Mouse (Mus musculus) adrenal gland, postnatal 36 days (tissue): ENCODE data around the gene Slc25a23. TPM values are rescaled to one million over a fixed set of nuclear protein-coding genes. Genes with fewer than 3 reads are reported as not detected.
A peak's percentile ranks its signal among the peaks of the same experiment; 100 is the strongest.

Experiments used
- DNase-seq, 2 experiments: peaks; one replicate each; pipeline ENCODE4 v3.0.0; 2021; ENCODE audit warnings: mixed read lengths in 1 of 2
- total RNA-seq, 2 experiments: library from RNA; stranded (reverse); gene quantifications; 2 replicates each; pipeline ENCODE4 v1.2.3; 2021

The Slc25a23 gene
- total RNA-seq, 2 experiments from 2014 or later = 76.6 to 80.3 TPM

DNA sequence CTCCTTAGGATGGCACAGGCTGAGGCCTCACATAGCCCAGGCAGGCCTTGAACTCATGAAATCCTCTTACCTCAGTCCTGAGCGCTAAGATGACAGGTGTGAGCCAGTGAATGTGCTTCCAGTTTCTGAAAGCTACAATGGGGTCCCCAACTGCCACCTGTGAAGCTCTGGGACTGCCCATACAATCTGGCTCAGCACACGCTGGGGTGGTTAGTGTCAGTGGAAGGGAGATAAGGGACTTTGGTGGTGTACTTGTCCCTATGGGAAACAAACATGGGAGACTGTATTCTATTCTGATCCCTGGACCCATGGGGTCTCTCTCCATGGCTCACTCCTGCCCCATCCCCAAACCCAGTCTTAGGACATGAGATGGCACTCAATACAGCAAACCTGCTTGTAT lies 40.0 kb downstream of the Slc25a23 start:
- DNase-seq = no peak

DNA sequence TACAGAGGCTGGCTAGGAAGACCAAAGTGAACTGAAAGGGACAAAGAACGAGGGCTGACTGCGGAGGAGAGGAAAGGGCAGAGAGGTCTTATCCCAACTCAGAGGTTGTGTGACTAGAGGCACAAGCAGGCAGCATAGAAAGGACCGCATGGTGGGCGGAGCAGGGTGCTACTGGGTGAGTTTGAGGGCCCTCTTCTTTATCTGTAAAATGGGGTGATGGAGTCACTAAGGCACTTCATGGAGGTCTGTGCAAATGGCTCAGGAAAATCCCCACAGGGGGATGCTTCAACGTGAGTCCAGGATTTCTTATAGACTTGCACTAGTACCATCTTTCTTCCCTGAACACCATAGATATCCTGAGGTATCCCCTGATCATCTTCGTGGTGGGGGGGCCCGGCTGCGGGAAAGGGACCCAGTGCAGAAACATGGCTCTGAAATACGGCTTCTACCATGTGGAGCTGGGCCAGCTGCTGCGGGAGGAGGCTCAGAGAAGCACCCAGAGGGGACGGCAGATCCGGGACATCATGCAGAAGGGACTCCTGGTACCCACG lies 47.3 kb downstream of the Slc25a23 start:
- no peak for DNase-seq

DNA sequence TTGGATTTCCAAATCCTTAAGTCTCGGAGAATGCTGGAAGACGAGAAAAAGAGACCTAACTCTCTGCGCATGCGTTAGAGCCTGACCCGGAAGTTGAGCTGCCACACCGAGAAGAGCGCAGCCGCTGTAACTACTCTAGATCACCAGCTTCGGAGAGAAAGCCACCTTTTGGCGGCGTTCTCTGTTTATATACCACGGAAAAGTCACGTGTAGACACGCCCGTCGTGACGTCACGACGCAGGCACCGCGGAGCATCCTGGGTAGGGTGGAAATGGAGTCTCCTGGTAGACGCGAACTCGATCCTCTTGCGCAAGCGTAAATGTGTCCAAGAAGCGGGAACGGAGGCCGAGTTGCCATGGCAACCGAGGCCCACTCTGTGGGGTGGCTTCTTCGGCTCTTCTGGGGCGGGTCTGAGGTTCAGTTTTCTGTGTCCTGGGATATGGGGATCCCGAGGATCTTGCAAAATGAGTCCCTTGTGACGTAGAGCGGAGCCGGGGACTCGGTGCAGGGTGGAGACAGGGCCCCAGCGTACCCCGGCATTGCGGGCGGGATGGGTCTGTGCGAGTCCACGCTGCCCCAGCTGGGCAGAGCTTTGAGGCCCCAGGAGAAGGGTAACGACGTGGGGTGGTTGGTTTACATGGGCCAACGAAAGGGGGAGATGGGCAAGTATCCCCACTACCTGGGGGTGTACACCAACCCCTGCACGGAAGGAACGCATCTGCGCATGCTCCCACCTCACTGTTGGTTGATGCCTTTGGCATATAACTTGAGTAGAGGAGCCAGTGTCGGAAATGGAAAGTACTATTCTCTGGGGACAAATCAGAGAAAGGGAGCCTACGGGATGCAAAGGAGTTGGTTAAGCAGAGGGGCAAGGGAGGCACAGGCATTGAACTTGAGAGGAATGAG lies 48.2 kb downstream of the Slc25a23 start, which contains the start of the genes Gtf2f1 and Gm17949:
Gene Gtf2f1, minus strand, starts transcription at position 53 of the 906 bp plus-strand sequence.
Gene Gm17949, plus strand, starts transcription at position 234 of the 906 bp plus-strand sequence.
- DNase-seq = peak; percentile 90 to 91

DNA sequence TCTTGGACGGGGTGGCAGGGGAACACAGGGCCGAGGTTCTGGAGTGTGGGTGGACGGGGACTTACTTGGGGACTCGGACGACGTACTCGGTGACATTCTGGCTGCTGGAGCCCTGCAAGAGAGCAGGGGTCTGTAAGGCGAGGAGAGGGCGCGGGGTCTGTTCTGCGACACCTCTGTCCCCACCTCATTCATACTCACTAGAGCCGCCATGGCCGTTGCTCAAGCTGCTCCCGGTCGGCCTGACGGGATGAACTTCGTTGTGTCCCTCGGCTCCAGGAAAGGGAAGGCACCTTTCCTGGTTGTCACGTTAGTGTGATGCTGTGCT lies 48.8 kb downstream of the Slc25a23 start:
- no peak for DNase-seq

DNA sequence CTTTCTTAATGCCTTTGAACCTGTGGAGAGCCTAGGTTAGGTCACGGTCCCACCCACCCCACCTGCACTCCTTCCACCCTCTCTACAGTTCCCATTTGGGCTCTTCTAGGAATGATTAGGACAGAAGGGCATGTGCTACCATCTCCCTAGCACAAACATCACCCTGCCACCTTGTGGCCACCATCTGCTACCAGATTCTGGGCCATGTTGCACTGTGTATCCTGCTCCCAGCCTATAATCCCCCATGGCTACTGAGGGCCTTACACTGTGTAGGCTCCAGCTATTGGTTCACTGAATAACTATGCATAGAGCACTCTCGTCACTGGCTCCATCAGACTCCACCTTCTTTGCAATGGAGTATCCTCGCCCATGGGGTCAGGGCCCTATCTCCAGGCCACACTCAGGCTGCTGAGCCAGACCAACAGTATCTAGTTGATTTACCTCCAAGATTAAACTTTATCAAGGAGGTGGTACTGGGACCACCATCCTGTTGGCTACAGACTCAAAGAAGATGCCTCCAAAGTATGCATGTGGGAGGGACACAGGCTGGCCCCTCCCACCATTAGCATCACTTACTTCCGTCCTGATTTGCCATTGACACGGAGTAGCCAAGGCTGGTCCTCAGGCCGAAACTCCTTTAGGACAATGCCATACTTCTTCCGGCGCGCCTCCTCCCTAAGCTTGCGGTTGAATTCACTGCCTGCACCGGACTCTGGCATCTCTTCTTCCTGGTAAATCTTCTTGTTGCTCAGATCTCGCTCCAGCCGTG lies 52.3 kb downstream of the Slc25a23 start:
- no peak for DNase-seq

DNA sequence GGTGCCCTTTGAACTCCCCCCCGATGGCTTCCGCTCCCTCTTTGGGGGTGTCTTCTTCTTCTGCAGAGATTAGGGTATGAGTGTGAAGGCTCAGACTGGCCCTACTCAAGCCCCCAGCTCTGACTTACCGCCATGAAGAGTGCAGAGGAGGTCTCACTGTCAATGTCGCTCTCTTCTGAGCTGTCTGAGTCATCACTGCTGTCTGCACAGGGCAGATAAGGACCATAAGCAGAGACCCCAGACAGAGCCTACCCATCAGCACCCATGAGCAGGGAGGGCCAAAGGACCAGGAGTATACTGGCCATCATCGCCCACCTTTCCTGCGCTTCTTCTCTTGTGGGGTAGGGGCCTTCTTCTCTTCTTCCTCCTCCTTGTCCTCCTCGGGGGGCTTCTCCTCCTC lies 55.7 kb downstream of the Slc25a23 start:
- no peak for DNase-seq

DNA sequence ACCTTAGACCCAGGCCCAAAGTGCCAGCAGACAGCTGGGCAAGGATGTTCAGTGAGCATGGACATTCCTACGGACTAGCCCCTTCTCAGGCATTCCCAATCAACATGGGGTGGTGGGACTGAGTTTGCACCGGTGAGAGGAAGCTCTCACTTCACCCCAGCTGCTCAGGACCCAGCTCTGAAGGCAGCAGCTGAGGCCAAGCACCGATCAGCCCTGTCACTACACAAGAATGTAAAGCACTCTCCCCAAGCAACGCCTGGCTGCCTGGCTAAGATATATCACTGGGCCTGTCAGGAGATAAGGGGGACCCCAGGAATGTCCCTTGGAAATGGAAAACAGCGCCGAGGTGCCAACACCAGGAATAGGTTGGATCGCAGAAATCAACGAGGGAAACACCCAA lies 58.4 kb downstream of the Slc25a23 start:
- DNase-seq = peak in 1 of 2 experiments; percentile 29

DNA sequence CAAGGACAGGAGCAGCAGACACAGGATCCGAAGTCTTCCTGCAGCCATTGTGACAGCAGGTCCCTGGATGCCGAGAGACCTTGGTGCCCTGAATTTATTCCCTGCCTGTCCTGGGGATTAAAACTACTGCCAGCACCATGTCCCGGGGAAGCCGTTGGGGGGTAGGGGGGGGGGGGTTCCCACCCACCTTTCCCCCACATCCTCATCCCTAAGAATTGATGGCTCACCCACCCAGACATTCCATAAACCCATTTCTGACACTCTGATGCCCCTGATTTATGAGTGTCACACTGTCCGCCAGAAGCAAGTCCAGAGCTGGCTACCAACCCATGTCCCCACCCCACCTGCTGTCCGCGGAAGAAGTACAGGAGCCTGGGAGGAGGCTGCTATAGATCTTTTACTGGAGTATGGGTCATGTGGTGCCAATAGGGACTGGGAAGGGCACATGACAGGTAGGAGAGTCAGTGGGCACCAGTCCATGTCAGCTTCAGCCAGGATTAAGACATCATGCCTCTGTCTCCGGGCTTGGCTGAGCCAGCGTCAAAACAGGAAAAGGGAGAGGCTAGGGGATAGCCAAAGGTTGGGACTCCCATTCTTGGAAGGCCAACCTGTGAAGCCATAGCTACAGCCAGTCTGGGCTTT lies 59.6 kb downstream of the Slc25a23 start, which contains the start of gene Pspn:
Gene Pspn, minus strand, starts transcription at position 51 of the 642 bp plus-strand sequence.
- DNase-seq = peak; percentile 30 to 42

DNA sequence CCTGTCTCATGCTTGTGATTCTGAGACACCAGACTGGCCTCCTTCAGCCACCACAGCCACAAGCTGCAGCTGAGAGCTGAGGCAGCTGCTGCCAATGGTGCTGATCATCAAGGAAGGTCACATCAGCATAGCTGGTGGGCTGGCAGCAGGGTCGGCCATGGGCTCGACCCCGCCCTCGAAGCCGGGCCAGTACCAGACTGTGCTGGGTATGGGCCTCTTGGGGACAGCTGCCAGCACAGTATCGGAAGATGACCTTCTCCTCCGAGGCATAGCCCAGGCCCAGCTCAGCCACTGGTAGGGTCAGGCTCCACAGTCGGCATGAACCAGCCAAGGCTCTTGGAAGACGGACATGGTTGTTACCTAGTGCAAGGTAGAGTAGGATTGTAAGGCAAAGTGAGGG lies 60.2 kb downstream of the Slc25a23 start:
- peak; percentile 63 to 66 for DNase-seq

DNA sequence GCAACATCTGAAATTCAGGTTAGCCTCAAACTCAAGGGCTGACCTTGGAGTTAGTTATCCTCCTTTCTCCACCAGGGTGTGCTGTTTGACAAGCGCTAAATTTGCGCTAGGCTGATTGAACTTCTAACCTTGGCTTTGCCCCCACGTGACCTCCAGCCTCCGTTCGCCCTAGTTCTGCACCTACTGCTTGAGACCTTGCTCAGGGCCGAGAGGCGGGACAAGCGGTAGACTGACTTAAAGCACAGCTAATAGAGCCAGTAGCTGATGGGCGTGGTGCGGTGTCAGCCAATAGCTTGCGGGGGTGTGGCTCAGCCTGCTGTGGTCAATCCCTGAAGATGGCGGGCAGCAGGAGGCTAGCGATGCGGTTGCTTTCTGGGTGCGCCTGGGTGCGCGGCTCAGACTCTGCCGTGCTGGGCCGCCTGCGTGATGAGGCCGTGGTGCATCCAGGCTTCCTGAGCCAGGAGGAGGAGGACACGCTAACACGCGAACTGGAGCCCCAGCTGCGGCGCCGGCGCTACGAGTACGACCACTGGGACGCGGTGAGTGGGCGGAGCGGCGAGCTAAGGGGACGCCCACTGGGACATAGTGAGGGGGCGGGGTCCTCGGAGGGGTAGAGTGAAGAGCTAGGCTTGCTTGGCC lies 62.5 kb downstream of the Slc25a23 start, which contains the start of gene Alkbh7:
Gene Alkbh7, plus strand, starts transcription at position 311 of the 639 bp plus-strand sequence.
- peak; percentile 97 to 98 for DNase-seq

DNA sequence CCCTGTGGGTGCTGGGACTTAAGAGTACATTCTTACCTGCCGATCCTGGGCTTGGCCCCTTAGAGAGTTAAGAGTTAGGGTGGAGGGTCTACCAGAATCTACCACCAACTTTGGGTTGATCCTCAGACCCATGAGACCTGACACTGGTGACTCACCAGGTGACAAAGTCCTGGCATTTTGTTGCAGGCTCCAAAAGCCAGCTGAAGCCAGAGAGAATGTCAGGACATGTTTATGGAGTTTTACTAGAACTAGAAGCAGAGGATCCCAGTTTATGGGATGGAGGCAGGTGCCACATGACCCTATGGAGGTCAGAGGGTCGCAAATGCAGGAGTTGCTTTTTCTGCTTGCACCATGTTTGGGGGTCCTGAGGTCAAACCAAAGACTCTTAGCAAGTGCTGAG lies 63.2 kb downstream of the Slc25a23 start:
- DNase-seq = peak in 1 of 2 experiments; percentile 48

DNA sequence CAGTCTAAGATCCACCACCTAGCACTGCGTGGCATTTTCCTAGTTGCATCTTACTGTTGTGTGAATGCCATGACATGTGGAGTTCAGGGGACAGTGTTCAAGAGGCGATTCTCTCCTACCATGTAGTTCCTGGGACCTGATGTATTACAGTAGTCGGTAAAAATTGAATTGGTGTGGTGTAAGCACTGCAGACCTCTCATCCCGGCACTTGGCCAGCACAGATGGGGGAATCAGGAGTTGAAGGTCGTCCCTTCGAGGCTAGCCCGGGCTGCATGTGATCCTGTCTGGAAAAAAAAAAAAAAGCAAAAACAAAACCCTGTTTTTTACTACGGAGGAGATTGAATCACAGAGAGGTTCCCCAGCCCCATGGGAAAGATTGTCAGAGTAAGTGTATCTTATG lies 64.6 kb downstream of the Slc25a23 start:
- DNase-seq = peak; percentile 63 to 64

Other genes starting within 250 kb of the Slc25a23 start
- gene Rfx2, start 228.8 kb downstream of the Slc25a23 start, total RNA-seq = 1 to 10 TPM; 4.4 to 5.3 TPM
- gene Acsbg2, start 185.4 kb downstream of the Slc25a23 start, total RNA-seq = under 1 TPM; 0.30 to 0.53 TPM
- gene 1700061G19Rik, start 184.4 kb downstream of the Slc25a23 start, total RNA-seq = 10 to 100 TPM in 1 of 2 experiments, 1 to 10 TPM in 1; 4.8 to 12.3 TPM
- gene Mllt1, start 124.4 kb downstream of the Slc25a23 start, total RNA-seq = 10 to 100 TPM; 32.6 to 35.6 TPM
- gene Acer1, start 77.7 kb downstream of the Slc25a23 start, total RNA-seq = under 1 TPM in 1 of 2 experiments, not detected in 1; 0.23 TPM
- gene Clpp, start 69.6 kb downstream of the Slc25a23 start, total RNA-seq = 100 to 1,000 TPM; 110 to 114 TPM
- gene Alkbh7, start 62.5 kb downstream of the Slc25a23 start, total RNA-seq = 10 to 100 TPM; 50.3 to 83.8 TPM
- 1 to 10 TPM in 1 of 2 experiments, under 1 TPM in 1; 0.76 to 2.7 TPM for gene Pspn, start 59.8 kb downstream of the Slc25a23 start, total RNA-seq
- gene Gtf2f1, start 48.6 kb downstream of the Slc25a23 start, total RNA-seq = 10 to 100 TPM; 44.3 to 65.3 TPM
- not detected for gene Gm17949, start 48.4 kb downstream of the Slc25a23 start, total RNA-seq
- 10 to 100 TPM; 97.1 to 97.2 TPM for gene Khsrp, start 28.3 kb downstream of the Slc25a23 start, total RNA-seq
- gene Slc25a41, start 18.2 kb downstream of the Slc25a23 start, total RNA-seq = not detected
- gene Crb3, start 758 bp downstream of the Slc25a23 start, total RNA-seq = under 1 TPM in 1 of 2 experiments, not detected in 1; 0.82 TPM
- 1 to 10 TPM; 1.3 to 2.8 TPM for gene Dennd1c, start 18.7 kb upstream of the Slc25a23 start, total RNA-seq
- gene Tubb4a, start 27.9 kb upstream of the Slc25a23 start, total RNA-seq = 1 to 10 TPM; 3.7 to 4.2 TPM
- gene Tnfsf9, start 45.5 kb upstream of the Slc25a23 start, total RNA-seq = under 1 TPM; 0.23 to 0.40 TPM
- not detected for gene Cd70, start 89.9 kb upstream of the Slc25a23 start, total RNA-seq
- under 1 TPM; 0.17 to 0.20 TPM for gene Tnfsf14, start 134.3 kb upstream of the Slc25a23 start, total RNA-seq
- gene C3, start 168.3 kb upstream of the Slc25a23 start, total RNA-seq = 100 to 1,000 TPM; 231 to 623 TPM
- 10 to 100 TPM; 78.7 to 94.2 TPM for gene Gpr108, start 188.6 kb upstream of the Slc25a23 start, total RNA-seq
- gene Trip10, start 189.6 kb upstream of the Slc25a23 start, total RNA-seq = 10 to 100 TPM; 50.1 to 52.0 TPM
- gene Vav1, start 219.2 kb upstream of the Slc25a23 start, total RNA-seq = 1 to 10 TPM; 2.2 to 2.9 TPM